Mouse (Mus musculus) stomach, embryonic 15.5 days (tissue): ENCODE measurements at regions not wholly inside any gene's neighbourhood (a gene's known extent, or its start where the extent isn't known, plus 50 kb on each side); places are given as distances from the start of the nearest gene placed in this dataset.

Source experiments
- ATAC-seq: fragments of 200-750 bp; cut with Nextera tagmentation; 2 replicates; pipeline ENCODE4 v1.8.0; 2017; ENCODE audit warnings: low read depth, moderate number of reproducible peaks, moderate TSS enrichment; ENCODE audit not compliant: insufficient read depth, low FRiP score
- H3K27ac ChIP-seq: fragments of 300-500 bp; sonication (generic); 2 replicates; pipeline ENCODE4 v1.5.1; 2015; ENCODE audit warnings: mild to moderate bottlenecking, inconsistent platforms
- H3K27me3 ChIP-seq: fragments of 300-500 bp; sonication (generic); replicated peaks from 2 replicates; pipeline ENCODE4 v1.6.1; 2015; ENCODE audit warnings: inconsistent platforms
- H3K36me3 ChIP-seq: fragments of 300-500 bp; sonication (generic); 2 replicates; pipeline ENCODE4 v1.6.1; 2015; ENCODE audit warnings: inconsistent platforms
- H3K4me1 ChIP-seq: fragments of 300-500 bp; sonication (generic); 2 replicates; pipeline ENCODE4 v1.6.1; 2015; ENCODE audit warnings: inconsistent platforms
- H3K4me2 ChIP-seq: fragments of 300-500 bp; sonication (generic); 2 replicates; pipeline ENCODE4 v1.6.1; 2015; ENCODE audit warnings: mild to moderate bottlenecking, inconsistent platforms
- H3K4me3 ChIP-seq: fragments of 300-500 bp; sonication (generic); replicated peaks from 2 replicates; pipeline ENCODE4 v1.5.1; 2015; ENCODE audit warnings: inconsistent platforms
- H3K9ac ChIP-seq: fragments of 300-500 bp; sonication (generic); 2 replicates; pipeline ENCODE4 v1.6.1; 2015; ENCODE audit warnings: inconsistent platforms
- H3K9me3 ChIP-seq: fragments of 300-500 bp; sonication (generic); 2 replicates; pipeline ENCODE4 v1.6.1; 2016; ENCODE audit warnings: inconsistent platforms
- WGBS: fragments of 180-500 bp; shearing (Covaris S2); methylation state at CpG from one replicate; pipeline ENCODE4 v1.1.7; 2015; 5-methylcytosine and 5-hydroxymethylcytosine counted together

DNA sequence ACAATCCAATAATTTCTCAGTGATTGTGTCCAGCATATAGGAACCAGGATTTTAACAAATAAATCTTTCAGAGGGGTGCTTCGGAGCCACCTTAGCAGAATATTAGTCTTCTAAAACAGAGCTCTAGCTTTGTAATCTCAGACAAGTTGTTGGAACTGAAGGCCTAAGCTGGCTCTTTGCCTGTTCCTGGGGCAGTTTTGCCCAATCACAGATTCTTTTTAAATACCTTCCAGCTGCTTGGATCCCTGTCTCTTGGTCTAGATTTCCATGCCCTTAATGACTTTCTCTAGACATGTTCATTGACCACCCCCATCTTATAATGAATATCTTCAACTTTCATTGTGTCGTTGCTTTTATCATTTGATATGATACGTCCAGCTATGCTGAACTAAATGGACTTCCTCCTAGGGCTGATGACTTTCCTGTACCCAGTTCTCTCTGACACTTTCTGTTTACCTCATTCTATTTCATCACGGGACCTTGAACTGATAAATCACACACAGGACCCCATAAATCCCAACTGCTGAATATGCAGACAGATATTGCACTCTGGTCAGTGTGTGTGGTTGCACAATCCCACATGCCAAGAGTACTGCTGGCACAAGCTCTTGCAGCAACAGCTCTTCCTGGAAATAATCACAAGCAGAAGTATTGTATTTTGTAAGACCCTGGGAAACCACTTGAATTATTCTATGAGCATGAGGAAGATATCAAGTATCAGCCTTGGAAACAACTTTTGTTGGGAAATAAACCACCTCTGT, 440.4 kb downstream of the Slc22a22 start:
- Histone ChIP-seq H3K4me3 (no peak overlapping the region), H3K27me3 (no peaks in the 10 kb centered on the region), H3K27ac (no peak overlapping the region), H3K9me3 (no peaks in the 10 kb centered on the region), H3K4me1 (no peaks in the 10 kb centered on the region), H3K36me3 (no peaks in the 10 kb centered on the region), H3K9ac (no peak overlapping the region), H3K4me2 (no peak overlapping the region)
- WGBS, result 76% methylated on average over 4 of the region's 4 CpGs
- ATAC-seq, result no peak

DNA sequence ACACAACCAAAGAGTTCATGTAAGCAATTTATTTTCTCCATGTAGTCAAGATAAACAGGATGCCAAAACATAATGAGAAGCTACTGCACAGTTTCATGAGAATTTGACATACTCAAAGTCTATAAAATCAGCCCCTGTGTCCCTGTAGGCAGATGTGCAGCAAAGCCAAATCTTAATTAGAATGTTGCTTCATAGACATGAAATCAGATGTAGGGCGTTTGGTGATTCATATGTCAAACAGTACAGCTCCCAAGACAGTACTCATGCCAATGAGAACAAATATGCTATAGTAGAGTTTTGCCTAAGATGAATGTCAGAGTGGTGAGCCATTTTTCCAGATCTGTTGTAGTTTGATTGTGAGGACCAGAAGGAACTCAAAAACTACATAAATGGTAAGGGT, 444.4 kb downstream of the Slc22a22 start:
- H3K27me3 ChIP-seq, result no peaks in the 10 kb centered on the region
- H3K4me3 ChIP-seq, result no peak overlapping the region
- H3K9ac ChIP-seq, result no peak overlapping the region
- no peaks in the 10 kb centered on the region for H3K4me1 ChIP-seq
- H3K4me2 ChIP-seq, result no peak overlapping the region
- no peaks in the 10 kb centered on the region for H3K9me3 ChIP-seq
- no peak overlapping the region for H3K27ac ChIP-seq
- WGBS, result 69% methylated on average over 1 of the region's 1 CpGs
- ATAC-seq, result no peak
- H3K36me3 ChIP-seq, result no peaks in the 10 kb centered on the region
